Mouse (Mus musculus): ENCODE data around the gene Chchd1.

Gene Chchd1

DNA sequence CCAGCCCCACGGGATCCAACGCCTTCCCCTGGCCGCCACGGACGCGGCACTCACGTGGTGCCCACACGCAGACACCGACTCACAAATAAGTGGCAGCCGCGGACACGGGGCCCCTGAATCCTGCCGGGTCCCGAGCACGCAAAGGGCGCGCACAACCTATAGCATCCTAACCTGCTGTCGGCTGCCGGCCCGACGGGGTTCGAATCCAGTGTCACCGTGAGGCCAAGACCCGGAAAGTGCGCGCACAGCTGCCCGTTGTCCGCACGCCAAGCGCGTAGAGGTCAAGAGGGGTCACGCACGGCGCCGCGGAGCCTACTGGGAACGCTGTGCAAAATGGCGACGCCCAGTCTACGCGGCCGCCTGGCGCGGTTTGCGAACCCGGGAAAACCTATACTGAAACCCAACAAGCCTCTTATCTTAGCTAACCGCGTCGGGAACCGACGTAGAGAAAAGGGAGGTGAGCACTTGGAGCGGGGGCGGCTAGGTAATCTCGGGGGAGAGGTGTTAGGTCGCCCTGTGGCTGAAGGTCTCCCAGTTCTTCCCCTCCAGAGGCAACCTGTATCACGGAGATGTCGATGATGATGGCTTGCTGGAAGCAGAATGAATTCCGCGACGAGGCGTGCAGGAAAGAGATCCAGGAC, at the start of gene Chchd1:
Gene Chchd1, plus strand, starts transcription at position 266 of the 641 bp plus-strand sequence.
- peak; percentile 84 to 93 for DNase-seq (ENCODE audit: low spot score in 2 of 2)

DNA sequence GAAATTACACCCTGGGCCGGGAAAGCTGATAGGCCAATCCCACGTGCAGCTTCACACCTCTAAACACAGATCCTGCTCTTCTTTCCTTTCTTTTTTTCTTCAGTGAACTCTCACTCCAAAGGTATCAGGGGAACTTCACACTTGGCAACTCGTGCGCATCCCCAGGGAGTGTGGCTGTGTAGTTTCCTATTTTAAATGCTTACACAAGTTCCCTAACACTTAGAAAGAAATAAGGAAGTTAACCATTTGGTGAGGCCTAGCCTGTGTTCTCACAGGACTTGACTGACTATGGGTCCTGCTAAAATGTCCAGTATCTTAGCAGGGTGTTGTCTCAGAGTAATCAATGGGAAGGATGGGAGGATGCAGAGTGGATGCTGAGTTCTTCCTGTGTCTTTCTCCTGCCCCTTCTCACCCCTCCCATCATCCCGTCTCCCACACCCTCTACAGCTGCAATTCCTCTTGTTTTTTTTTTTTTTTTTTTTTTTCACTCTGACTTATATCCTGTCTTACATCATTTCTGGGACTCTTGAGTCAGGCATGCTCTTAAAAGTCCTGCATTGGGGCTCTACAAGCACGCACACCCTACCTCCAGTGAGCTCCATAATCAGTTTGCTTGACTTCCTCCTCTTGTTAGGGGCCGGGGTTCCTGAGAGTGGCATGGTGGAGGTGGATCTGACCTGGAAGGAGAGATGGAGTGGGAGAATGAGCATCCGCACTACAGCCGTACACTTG, 48.0 kb upstream of the Chchd1 start:
- DNase-seq (ENCODE audit: low spot score in 2 of 2) = no peak

DNA sequence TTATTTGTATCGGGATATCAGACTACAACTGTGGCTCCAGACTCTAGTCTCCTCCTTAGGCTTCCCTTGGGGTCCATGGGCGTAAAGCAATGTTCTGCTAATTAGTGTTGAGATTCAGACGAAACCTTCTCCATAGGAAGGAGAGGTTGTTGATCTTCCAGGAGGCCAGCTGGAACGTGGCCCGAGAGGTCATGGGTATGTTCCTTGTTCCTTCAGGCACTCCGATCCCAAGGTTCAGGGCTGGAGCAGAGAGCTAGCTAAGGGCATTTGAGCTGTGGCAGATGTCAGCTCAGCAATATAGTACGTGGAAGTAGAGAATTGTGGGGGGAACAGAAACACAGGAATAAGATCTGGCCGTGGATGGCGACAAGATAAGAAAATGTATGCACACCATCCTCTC, 47.1 kb upstream of the Chchd1 start:
- no peak for DNase-seq (ENCODE audit: low spot score in 2 of 2)

DNA sequence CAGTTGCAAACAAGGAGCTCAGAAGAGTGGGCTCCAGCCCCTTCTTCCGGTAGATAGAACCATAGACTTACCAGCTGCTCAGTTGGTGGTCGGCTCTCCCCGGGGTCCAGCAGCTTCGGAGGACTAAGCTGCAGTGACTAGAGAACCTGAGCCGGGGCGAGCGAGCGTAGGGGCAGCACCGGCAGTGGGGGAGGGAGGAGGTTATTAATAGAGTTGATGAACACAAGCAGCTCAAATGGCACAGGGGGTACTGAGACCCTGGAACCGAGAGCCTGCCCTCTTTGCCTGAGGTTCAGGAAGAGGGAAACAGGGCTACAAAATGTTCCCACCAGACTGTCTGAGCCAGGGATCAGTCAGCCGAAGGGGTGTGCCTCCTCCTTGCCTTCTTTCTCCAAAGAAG, 46.4 kb upstream of the Chchd1 start, which contains the start of gene Myoz1:
Gene Myoz1, minus strand, starts transcription at position 180 of the 400 bp plus-strand sequence.
- no peak for DNase-seq (ENCODE audit: low spot score in 2 of 2)

DNA sequence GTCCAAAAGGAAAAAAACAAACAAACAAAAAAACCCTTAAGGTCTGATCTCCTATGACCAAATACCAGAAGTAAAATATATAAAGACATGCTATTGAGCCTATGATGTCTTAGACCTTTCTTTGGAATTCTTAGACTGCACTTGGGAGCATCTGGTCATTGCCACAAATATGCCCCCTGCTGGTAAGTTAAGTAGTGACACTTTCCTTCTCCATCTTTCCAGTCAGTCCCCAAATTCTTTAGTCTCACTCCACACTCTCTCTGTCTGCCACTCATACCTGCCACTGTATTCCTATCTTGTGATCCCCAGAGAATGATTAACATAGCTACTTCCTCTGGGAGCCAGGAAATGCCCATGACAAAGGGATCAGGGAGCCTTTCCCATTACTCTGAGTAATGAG, 44.5 kb upstream of the Chchd1 start:
- DNase-seq (ENCODE audit: low spot score in 2 of 2) = peak in 1 of 2 experiments; percentile 25

DNA sequence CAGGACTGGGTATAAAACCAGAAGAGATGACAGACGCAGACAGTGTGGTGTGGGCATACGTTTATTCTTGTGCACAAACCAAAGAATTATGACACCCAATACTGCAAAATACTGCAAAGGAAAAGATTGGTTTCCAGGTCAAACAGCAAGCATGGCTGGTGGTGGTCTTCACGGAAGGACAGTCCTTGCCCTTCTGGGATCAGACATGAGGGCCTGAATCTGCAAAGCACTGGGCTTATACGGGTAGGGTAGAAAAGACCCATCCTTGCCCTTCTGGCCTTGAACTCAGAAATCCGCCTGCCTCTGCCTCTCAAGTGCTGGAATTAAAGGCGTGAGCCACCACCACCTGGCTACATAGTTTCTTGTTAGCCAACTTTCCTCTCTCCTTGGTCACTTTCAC, 43.9 kb upstream of the Chchd1 start:
- no peak for DNase-seq (ENCODE audit: low spot score in 2 of 2)

DNA sequence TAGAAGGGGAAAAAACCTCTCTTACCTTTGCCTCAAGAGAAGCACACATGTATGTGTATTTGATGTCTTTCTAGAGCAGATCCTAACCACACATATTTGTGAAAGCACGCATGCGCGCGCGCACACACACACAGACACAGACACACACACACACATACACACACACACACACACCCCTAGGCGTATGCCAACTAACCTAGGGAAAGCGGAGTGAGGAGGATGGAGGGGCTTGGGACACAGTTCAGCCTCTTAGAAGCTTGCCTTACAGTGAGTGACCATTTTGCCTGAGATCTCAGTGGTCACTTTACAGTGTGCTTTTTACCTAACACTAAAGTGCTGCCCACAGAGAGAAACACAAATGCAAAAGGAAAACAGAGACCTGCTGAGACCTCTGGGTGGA, 43.1 kb upstream of the Chchd1 start:
- no peak for DNase-seq (ENCODE audit: low spot score in 2 of 2)

- DNase-seq (ENCODE audit: low spot score in 2 of 2) = peak; percentile 80 to 91
Observed at GRCm38 (mm10) chr14:20660827-20661660, 41.8 kb upstream of the Chchd1 start.

- DNase-seq (ENCODE audit: low spot score in 2 of 2) = peak in 1 of 2 experiments; percentile 23
Observed at GRCm38 (mm10) chr14:20661661-20662331, 41.0 kb upstream of the Chchd1 start.

DNA sequence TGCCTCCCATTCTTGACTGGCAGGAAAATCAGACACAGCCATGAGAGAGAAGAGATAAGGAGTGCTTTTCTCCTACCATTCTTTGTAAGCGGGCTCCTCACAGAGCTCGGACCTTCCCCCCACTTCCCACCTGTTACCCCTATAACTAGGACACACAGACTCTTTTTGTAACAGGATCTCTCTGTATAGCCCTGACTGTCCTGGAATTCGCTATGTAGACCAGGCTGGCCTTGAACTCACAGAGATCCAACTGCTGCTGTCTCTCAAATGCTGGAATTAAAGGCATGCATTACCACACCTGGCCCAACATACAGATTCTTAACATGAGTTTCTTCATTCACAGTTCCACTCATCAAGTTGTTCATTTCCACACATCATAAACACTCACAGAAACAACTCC, 40.1 kb upstream of the Chchd1 start:
- no peak for DNase-seq (ENCODE audit: low spot score in 2 of 2)

DNA sequence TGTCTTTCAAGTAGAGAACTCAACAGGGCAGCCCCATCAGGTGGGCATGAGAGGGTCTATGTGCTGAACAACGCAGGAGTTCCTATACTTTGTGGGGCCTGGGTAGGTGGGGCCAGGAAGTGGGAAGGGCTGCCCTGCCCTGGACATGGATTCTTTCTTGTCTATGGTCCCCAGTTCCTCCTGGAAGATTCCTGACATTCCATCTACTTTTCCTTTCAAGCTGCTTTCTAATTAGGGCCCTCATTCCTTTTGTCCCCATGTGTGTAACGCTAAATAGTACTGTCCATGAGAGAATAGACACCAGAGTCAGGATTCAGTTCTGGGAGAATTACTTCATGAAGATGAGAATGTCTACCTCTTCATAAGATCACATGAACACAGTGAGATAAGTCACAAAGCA, 39.2 kb upstream of the Chchd1 start:
- no peak for DNase-seq (ENCODE audit: low spot score in 2 of 2)

- no peak for DNase-seq (ENCODE audit: low spot score in 2 of 2)
Observed at GRCm38 (mm10) chr14:20664436-20664835, 38.4 kb upstream of the Chchd1 start.

DNA sequence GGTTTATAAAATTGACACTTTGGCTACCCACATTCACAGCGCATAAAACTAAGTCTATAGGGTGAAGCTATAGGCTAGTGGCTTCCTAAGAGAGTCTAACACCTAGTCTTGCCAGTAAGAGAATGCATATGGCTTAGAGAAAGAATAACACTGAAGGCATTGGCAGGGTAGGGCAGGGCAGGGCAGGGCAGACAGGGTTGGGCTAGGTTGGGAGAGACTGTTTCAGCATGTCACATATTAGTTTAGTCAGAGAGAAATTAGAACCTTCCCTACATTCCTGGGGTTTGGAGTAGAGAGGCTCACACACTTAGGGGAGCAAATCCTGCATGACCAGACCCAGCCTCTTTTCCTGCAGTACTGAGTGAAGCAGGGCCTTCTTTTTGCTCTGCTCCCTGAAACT, 35.3 kb upstream of the Chchd1 start:
- DNase-seq (ENCODE audit: low spot score in 2 of 2) = no peak

GRCm38 (mm10) chr14:20668154-20668810, 34.5 kb upstream of the Chchd1 start, which contains the start of gene Synpo2l:
Gene Synpo2l, minus strand, starts transcription at chr14:20668354.
- DNase-seq (ENCODE audit: low spot score in 2 of 2) = no peak

- DNase-seq (ENCODE audit: low spot score in 2 of 2) = peak in 1 of 2 experiments; percentile 49
Observed at GRCm38 (mm10) chr14:20672990-20673389, 29.8 kb upstream of the Chchd1 start.

- DNase-seq (ENCODE audit: low spot score in 2 of 2) = peak in 1 of 2 experiments; percentile 11
Observed at GRCm38 (mm10) chr14:20673735-20674063, 29.1 kb upstream of the Chchd1 start.

- DNase-seq (ENCODE audit: low spot score in 2 of 2) = peak; percentile 98 to 99
Observed at GRCm38 (mm10) chr14:20674064-20674833, 28.6 kb upstream of the Chchd1 start, which contains the start of gene Sec24c. Gene Sec24c, plus strand, starts transcription at chr14:20674308.

DNA sequence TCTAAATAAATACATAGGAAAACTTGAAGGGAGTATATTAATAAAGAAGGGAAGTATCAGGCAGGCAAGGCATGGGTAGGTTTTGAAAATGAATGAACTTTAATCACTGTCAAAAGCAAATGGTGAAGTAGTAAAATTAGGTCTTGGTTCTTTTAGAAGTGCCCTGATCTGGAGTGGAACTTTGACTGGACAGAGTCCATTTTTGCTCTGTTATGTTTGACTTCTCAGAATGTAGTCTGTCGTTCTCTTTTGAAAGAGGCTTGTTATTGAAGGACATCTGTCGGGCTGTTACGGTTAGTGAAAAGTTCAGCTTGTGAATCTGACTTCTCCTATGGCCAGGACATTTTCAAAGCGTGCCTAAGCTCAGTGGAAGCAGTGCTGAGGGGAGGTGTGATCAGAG, 24.9 kb upstream of the Chchd1 start:
- DNase-seq (ENCODE audit: low spot score in 2 of 2) = no peak

GRCm38 (mm10) chr14:20681742-20682141, 21.1 kb upstream of the Chchd1 start:
- DNase-seq (ENCODE audit: low spot score in 2 of 2) = no peak

GRCm38 (mm10) chr14:20682498-20682897, 20.3 kb upstream of the Chchd1 start:
- DNase-seq (ENCODE audit: low spot score in 2 of 2) = no peak
